Mouse (Mus musculus): Measurements from ENCODE around the gene Adamts16. TPM values are rescaled to one million over a fixed set of nuclear protein-coding genes. Genes with fewer than 3 reads are reported as not detected.

Adamts16 gene
- total RNA-seq, 2 experiments from 2014 or later = 4.8 to 6.3 TPM

DNA sequence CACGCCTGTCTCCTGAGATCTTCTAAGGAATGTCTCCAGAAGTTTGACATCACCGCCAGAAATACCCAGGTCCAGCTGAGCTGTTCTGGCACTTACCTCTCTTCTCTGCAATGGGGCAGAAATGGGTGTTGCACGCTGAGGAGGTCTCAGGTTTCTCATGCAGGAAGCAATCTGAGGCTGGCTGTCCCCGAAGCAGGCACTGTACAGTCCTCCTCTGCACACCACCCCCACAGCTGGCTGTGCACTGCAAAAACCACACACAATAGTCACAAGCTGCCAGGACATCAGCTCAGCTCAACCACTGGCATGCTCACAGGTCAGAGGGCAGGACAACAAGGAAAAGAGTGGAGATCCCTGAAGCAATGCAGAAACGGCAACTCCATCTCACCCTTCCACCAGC is 111.6 kb downstream of the Adamts16 start:
- DNase-seq (ENCODE audit: low spot score in 2 of 2) = no peak
- intact Hi-C loops (cut with DNase I) = no loop called here

DNA sequence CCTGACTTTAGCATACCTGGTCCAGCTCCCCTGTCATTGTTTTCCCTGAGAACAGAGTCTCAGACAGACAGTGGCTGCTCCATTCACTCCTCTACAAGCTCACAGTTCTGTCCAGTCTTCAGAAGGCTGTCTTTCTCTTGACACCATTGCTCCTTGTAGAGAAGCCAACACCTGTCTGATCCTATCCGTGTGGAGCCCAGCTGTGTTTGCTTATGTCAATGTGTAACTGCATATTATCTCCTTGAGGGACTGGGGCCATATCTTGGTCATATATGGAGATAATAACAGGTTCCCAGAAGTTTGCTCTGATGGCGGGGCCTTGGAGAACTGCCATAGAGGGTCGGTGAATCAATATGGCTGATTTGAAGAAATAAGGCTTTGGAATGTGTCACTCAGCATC is 115.4 kb downstream of the Adamts16 start:
- intact Hi-C loops (cut with DNase I) = no loop called here
- no peak for DNase-seq (ENCODE audit: low spot score in 2 of 2)

- no peak for DNase-seq (ENCODE audit: low spot score in 2 of 2)
- intact Hi-C loops (cut with DNase I) = no loop called here
Observed at GRCm38 (mm10) chr13:70724635-70725034, 117.0 kb downstream of the Adamts16 start.

DNA sequence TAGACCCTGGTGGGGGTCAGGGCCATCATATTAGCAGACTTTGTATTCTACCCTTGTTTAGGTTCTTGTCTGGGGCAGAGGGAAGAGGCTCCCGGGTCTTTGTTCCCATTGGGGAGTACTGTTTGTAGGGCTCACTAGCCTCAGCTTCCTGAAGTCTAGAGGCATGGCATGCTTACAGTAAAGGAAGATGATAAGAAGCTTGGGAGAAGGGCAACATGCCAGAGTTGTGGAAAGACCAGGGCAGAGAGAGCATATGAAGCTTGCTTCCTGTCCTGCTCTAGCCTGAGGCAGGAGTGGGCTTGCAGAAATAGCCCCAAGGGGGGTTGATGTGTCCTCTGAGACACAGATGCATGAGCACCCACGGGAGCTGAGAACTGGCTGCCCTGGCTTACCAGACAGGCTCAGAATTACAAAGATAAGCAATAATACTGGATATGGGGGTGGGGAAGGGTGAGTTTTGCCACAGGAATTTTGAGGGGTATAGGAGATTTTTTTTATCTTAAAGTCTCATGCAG is 117.4 kb downstream of the Adamts16 start:
- no peak for DNase-seq (ENCODE audit: low spot score in 2 of 2)
- intact Hi-C loops (cut with DNase I) = no loop called here

GRCm38 (mm10) chr13:70719994-70720393 is 121.6 kb downstream of the Adamts16 start:
- intact Hi-C loops (cut with DNase I) = no loop called here
- DNase-seq (ENCODE audit: low spot score in 2 of 2) = no peak

DNA sequence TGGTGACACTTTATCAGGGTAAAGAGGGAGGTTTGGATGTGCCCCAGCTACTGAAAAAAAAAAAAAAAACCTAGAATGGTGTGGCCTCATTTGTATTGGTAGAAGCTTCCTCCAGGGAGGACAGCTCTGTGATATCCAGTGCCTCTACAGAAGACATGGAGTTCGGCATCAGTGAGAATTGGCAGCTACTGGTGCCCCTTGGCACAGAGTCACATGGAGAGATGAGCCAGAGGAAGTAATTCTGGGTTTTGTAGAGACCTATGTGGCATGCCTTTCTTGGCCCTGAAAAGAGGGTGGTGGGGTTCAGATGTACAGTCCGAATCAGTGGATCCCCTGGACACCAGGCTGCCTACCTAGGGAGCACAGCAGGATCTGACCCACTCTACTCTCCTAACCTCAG is 122.8 kb downstream of the Adamts16 start:
- intact Hi-C loops (cut with DNase I) = no loop called here
- no peak for DNase-seq (ENCODE audit: low spot score in 2 of 2)

DNA sequence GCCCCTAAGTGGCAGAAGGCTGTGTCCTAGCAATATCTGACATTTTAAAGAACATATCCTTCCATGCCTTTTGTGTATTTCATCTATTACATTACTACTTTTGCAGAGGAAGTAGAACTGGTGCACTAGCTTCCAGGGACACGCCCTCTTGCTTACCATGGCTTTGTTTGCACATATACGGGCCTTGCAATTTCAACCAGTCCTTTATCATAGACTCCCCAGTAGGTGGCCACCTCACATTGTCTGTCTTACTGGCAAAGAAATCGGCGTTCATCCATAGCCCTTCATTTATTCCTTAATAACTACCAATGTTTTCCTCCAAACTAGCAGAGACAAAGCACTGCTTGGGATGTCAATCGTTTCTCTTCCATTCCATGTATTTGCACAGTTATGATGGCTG is 125.6 kb downstream of the Adamts16 start:
- intact Hi-C loops (cut with DNase I) = no loop called here
- no peak for DNase-seq (ENCODE audit: low spot score in 2 of 2)

- intact Hi-C loops (cut with DNase I) = loop anchor here (5.0 kb wide), 1 partner anchor 37 kb away; no protein-coding TSS in a partner anchor
- DNase-seq (ENCODE audit: low spot score in 2 of 2) = peak; percentile 48 to 80
Observed at GRCm38 (mm10) chr13:70714081-70714775, 127.4 kb downstream of the Adamts16 start.

GRCm38 (mm10) chr13:70713331-70713730 is 128.3 kb downstream of the Adamts16 start:
- intact Hi-C loops (cut with DNase I) = loop anchor here (5.0 kb wide), 1 partner anchor 36 kb away; no protein-coding TSS in a partner anchor
- no peak for DNase-seq (ENCODE audit: low spot score in 2 of 2)

DNA sequence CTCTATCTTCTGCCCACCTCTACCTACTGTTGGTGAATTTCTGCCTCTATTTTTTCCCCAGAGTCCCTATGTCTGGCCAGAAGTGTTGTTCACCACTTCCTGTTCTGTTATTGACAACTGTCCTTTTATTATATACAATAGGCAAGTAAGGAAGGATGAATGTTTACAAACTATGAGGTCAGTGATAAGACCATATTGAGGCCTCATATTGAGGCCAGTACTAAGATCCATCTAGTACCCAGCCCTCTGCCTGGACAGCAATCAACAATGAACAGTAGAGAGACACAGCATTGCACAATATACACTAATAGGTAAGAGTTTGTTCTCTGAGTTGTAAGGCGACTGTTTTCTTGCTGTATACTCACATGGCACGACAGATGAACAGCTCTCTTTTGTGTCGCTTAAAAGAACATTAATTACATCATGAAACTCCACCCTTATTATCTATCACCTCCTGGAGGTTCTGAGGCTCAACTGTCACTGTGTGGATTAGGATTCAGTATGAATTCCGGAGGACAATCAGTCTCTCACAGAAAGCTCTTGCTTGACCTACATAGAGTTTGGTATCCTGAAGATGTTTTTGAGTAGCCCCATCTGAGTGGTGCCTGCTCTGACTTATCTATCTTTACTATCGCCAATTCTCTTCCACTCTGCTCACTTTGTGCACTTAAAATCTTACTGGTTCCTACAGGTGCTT is 134.3 kb downstream of the Adamts16 start:
- intact Hi-C loops (cut with DNase I) = no loop called here
- no peak for DNase-seq (ENCODE audit: low spot score in 2 of 2)

DNA sequence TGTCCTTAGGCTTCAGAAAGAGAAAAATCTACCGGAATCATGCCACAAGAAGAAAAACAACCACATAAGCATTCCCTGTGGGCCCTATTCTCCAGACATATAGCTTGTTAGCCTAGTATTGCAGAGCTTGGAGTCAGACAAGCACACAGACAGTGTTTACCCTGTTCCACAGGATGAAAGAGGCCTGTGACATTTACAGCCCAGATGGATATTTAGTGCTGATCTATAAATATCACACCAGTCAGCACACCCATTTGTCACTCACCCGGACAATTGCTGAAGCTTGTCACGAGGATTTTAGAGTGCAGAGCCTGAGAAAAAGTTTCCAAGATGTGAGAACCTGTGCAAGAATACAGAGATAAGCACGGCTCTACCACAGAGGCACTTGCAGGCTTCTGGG is 138.7 kb downstream of the Adamts16 start:
- intact Hi-C loops (cut with DNase I) = no loop called here
- DNase-seq (ENCODE audit: low spot score in 2 of 2) = peak in 1 of 2 experiments; percentile 12

DNA sequence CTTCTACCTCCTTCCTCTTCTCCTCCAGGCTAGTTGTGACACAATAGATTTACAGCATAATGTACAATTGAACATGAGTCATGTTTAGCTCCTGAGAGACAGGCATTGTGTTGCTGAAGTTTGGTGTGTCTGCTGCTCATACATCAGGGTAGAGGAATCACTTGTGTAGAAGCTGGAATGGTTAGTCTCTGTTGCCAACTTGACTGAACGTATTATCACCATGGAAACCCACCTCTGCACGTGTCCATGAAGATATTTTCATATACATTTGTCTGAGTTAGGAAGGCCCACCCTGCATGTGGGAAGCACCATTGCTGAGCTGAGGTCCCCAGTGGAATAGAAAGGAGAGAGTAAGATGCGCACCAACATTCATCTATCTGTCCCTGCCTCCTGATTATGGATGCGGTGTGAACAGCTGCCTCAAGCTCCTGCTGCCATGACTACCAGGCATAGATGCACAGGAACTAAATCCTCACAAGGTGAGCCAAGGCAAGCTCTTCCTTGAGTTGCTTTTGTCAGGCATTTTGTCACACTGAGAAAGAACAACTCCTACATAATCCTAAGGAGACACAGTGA is 142.7 kb downstream of the Adamts16 start:
- DNase-seq (ENCODE audit: low spot score in 2 of 2) = peak; percentile 26 to 79
- intact Hi-C loops (cut with DNase I) = no loop called here

- intact Hi-C loops (cut with DNase I) = no loop called here
Observed at GRCm38 (mm10) chr13:70689452-70689960, 152.1 kb downstream of the Adamts16 start.

GRCm38 (mm10) chr13:70685825-70686224 is 155.8 kb downstream of the Adamts16 start:
- no peak for DNase-seq (ENCODE audit: low spot score in 2 of 2)
- intact Hi-C loops (cut with DNase I) = no loop called here

More at GRCm38 (mm10) chr13:70689452-70689960, 152.1 kb downstream of the Adamts16 start:
- no peak for DNase-seq (ENCODE audit: low spot score in 2 of 2)

DNA sequence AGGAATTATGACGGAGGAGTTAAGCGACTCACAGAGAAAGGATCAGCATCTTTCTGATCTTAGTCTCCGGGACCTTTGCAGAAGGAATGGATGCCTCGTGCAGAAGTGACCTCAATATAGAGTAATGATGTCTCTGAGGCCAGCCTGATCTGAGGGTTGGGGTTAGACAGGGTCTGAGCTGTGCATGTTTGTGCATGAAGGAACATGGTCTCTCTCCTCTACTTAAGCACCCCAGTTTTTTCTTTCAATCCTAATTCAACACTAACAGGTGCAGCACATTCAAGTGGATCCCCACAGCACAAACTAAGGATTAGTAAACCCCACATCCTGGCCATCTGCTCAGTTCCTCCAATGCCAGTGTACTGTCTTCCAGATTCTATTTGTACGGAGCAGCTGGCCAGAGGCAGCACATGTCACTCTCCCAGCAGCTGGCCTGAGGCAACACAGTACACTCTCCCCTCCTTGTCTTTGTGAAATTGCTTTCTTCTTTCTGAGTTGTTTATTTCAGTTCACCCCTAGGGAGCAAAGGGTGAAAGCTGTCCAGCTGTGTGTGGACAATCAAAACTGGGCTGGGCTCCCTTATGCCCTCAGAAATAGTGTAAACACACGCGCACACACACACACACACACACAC is 156.5 kb downstream of the Adamts16 start:
- intact Hi-C loops (cut with DNase I) = no loop called here
- DNase-seq (ENCODE audit: low spot score in 2 of 2) = no peak

- no peak for DNase-seq (ENCODE audit: low spot score in 2 of 2)
- intact Hi-C loops (cut with DNase I) = no loop called here
Observed at GRCm38 (mm10) chr13:70681411-70682183, 160.0 kb downstream of the Adamts16 start.

GRCm38 (mm10) chr13:70680316-70680715 is 161.3 kb downstream of the Adamts16 start:
- DNase-seq (ENCODE audit: low spot score in 2 of 2) = no peak

More at GRCm38 (mm10) chr13:70680316-70680715, 161.3 kb downstream of the Adamts16 start:
- intact Hi-C loops (cut with DNase I) = no loop called here

Data from left cerebral cortex, postnatal 14 days (tissue).